Mouse (Mus musculus): ENCODE results near the gene Pex5l. TPM values are rescaled to one million over a fixed set of nuclear protein-coding genes. Genes with fewer than 3 reads are reported as not detected.

Gene Pex5l
- polyA plus RNA-seq, 2 experiments = 0.04 TPM; not detected in 1

- H3K9me3 ChIP-seq (ENCODE audit: control insufficient read depth, low read length) = no peaks in the 10 kb centered on the region
- H3K27ac ChIP-seq = no peak overlapping the region
- no peaks in the 10 kb centered on the region for H3K36me3 ChIP-seq (replicated peaks; ENCODE audit: control insufficient read depth, insufficient read depth, low read depth)
- DNase-seq (ENCODE audit: low read depth in 3 of 3, low spot score in 3 of 3) (no peak), ATAC-seq (ENCODE audit: insufficient read depth) (no peak)
- no peak overlapping the region for H3K9ac ChIP-seq (replicated peaks)
- WGBS (ENCODE audit: insufficient replicate concordance) = 49% methylated on average over 6 of the region's 6 CpGs
- TF ChIP-seq CTCF (IDR thresholded peaks at IDR 0.05; ENCODE audit: low read depth) = no peak
- TF ChIP-seq EP300 (IDR thresholded peaks at IDR 0.05; ENCODE audit: low read depth) = no peak
- no peaks in the 10 kb centered on the region for H3K27me3 ChIP-seq (ENCODE audit: control insufficient read depth, insufficient read depth, low read length)
- H3K4me2 ChIP-seq (ENCODE audit: low read depth) = no peak overlapping the region
- H3K4me1 ChIP-seq (replicated peaks; ENCODE audit: control insufficient read depth in 2 of 2, insufficient read depth in 2 of 2, low read length in 1 of 2) = no peaks in the 10 kb centered on the region
- no peak overlapping the region for H3K4me3 ChIP-seq (ENCODE audit: insufficient read depth in 1 of 2, low read depth in 2 of 2, low read length in 2 of 2)
These were observed 49.4 kb downstream of the Pex5l start for GRCm38 (mm10) chr3:33093646-33094045.

DNA sequence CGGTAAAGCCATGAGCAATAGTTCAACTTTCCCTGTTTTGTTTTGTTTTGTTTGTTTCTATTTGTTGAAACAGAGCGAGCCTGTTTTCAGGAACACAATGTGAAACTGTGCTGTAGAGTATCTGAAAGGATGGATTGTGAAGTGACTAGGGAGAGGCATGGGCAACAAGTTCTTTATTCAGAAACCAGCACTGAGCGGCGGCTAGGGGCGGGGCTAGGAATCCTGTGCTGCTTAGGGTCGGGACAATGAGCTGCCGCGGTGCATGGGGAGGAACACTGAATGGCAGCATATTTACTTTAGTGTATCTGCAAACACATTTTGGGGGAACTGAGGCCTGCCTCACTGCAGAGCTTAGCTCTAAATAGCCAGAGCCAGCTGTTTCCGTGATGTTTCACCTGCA, 53.0 kb downstream of the Pex5l start:
- Histone ChIP-seq H3K9ac (replicated peaks) (no peak overlapping the region), H3K9me3 (ENCODE audit: control insufficient read depth, low read length) (no peaks in the 10 kb centered on the region), H3K27ac (no peak overlapping the region), H3K4me3 (ENCODE audit: insufficient read depth in 1 of 2, low read depth in 2 of 2, low read length in 2 of 2) (no peak overlapping the region), H3K27me3 (ENCODE audit: control insufficient read depth, insufficient read depth, low read length) (no peaks in the 10 kb centered on the region), H3K4me2 (ENCODE audit: low read depth) (no peak overlapping the region), H3K4me1 (replicated peaks; ENCODE audit: control insufficient read depth in 2 of 2, insufficient read depth in 2 of 2, low read length in 1 of 2) (no peaks in the 10 kb centered on the region), H3K36me3 (replicated peaks; ENCODE audit: control insufficient read depth, insufficient read depth, low read depth) (no peaks in the 10 kb centered on the region)
- 39% methylated on average over 9 of the region's 9 CpGs for WGBS (ENCODE audit: insufficient replicate concordance)
- no peak for TF ChIP-seq EP300 (IDR thresholded peaks at IDR 0.05; ENCODE audit: low read depth)
- no peak for TF ChIP-seq CTCF (IDR thresholded peaks at IDR 0.05; ENCODE audit: low read depth)
- ATAC-seq (ENCODE audit: insufficient read depth) (no peak), DNase-seq (ENCODE audit: low read depth in 3 of 3, low spot score in 3 of 3) (no peak)

DNA sequence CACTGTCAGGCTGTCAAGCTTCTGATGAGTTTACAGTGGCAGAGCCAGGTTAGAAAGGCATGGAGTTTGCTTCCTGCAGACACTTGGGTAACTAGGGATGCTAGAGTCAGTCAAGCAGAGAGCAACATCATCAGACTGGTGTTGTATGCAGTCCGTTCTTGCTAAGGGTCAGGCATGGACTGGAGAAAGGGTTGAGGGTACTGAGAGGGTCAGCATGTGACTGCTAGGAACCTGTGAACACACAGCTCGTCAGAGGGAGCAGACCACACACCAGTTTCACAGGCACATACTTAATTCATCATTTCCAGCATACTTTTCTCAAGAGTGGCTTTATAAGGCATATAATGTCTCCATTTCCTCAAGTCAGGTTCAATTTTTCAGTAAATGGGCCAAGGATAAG, 53.6 kb downstream of the Pex5l start:
- Histone ChIP-seq H3K9me3 (ENCODE audit: control insufficient read depth, low read length) (no peaks in the 10 kb centered on the region), H3K4me2 (ENCODE audit: low read depth) (no peak overlapping the region), H3K27me3 (ENCODE audit: control insufficient read depth, insufficient read depth, low read length) (no peaks in the 10 kb centered on the region), H3K27ac (no peak overlapping the region), H3K9ac (replicated peaks) (no peak overlapping the region), H3K4me3 (ENCODE audit: insufficient read depth in 1 of 2, low read depth in 2 of 2, low read length in 2 of 2) (no peak overlapping the region), H3K4me1 (replicated peaks; ENCODE audit: control insufficient read depth in 2 of 2, insufficient read depth in 2 of 2, low read length in 1 of 2) (no peaks in the 10 kb centered on the region), H3K36me3 (replicated peaks; ENCODE audit: control insufficient read depth, insufficient read depth, low read depth) (no peaks in the 10 kb centered on the region)
- 37% methylated on average over 2 of the region's 2 CpGs for WGBS (ENCODE audit: insufficient replicate concordance)
- DNase-seq (ENCODE audit: low read depth in 3 of 3, low spot score in 3 of 3) (no peak), ATAC-seq (ENCODE audit: insufficient read depth) (no peak)
- TF ChIP-seq CTCF (IDR thresholded peaks at IDR 0.05; ENCODE audit: low read depth) (no peak), EP300 (IDR thresholded peaks at IDR 0.05; ENCODE audit: low read depth) (no peak)

DNA sequence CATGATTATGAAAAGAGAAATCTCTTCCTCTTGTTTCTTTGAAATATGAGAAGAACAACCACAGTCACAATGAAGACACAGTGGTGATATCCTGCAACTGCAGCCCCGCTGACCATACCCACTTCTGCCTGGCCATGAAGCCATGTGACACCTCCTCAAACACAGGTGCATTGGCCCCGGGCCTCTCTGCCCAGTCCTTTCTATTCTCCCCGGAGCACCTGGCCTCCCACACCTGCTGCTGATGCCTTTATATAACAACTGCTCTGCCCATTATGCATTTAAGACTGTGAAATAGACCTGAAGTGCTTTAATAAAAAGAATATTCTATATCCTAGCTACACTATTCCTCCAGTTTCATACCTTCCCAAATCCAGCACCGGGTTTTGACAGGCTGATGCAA, 54.8 kb downstream of the Pex5l start:
- ATAC-seq (ENCODE audit: insufficient read depth) (no peak), DNase-seq (ENCODE audit: low read depth in 3 of 3, low spot score in 3 of 3) (no peak)
- H3K36me3 ChIP-seq (replicated peaks; ENCODE audit: control insufficient read depth, insufficient read depth, low read depth) = no peaks in the 10 kb centered on the region
- H3K9ac ChIP-seq (replicated peaks) = no peak overlapping the region
- H3K4me1 ChIP-seq (replicated peaks; ENCODE audit: control insufficient read depth in 2 of 2, insufficient read depth in 2 of 2, low read length in 1 of 2) = no peaks in the 10 kb centered on the region
- no peak overlapping the region for H3K4me3 ChIP-seq (ENCODE audit: insufficient read depth in 1 of 2, low read depth in 2 of 2, low read length in 2 of 2)
- TF ChIP-seq EP300 (IDR thresholded peaks at IDR 0.05; ENCODE audit: low read depth) (no peak), CTCF (IDR thresholded peaks at IDR 0.05; ENCODE audit: low read depth) (no peak)
- no peaks in the 10 kb centered on the region for H3K27me3 ChIP-seq (ENCODE audit: control insufficient read depth, insufficient read depth, low read length)
- WGBS (ENCODE audit: insufficient replicate concordance) = 48% methylated on average over 4 of the region's 4 CpGs
- no peak overlapping the region for H3K27ac ChIP-seq
- H3K4me2 ChIP-seq (ENCODE audit: low read depth) = no peak overlapping the region
- no peaks in the 10 kb centered on the region for H3K9me3 ChIP-seq (ENCODE audit: control insufficient read depth, low read length)

DNA sequence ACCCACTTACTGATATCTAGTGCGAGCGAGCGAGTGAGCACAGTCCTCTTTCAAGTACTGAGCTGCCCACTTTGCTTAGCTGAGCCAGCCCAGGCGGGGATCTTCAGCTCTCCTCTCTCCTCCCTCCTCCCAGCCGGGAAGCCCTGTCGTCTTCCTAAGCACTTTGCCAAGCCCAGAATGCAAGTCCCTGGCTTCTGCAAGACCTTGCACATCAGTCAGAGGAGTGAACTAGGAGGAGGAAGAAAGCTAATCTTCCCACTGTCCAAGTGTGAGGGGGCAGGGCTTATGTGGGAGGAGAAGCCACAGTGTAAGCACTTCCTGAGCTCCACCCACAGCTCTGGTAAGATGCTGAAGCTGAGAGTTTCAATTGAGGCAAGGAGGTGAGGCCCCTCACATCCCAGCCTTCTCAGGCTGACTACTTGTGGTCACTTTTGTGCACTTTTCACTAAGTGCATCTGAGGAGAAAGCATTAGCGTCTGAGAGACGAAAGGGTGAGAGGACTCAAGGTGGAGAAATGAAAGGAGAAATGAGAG, 60.2 kb downstream of the Pex5l start:
- Histone ChIP-seq H3K4me2 (ENCODE audit: low read depth) (no peak overlapping the region), H3K9me3 (ENCODE audit: control insufficient read depth, low read length) (no peaks in the 10 kb centered on the region), H3K27ac (no peak overlapping the region), H3K4me1 (replicated peaks; ENCODE audit: control insufficient read depth in 2 of 2, insufficient read depth in 2 of 2, low read length in 1 of 2) (no peaks in the 10 kb centered on the region), H3K27me3 (ENCODE audit: control insufficient read depth, insufficient read depth, low read length) (no peaks in the 10 kb centered on the region), H3K4me3 (ENCODE audit: insufficient read depth in 1 of 2, low read depth in 2 of 2, low read length in 2 of 2) (no peak overlapping the region), H3K9ac (replicated peaks) (no peak overlapping the region), H3K36me3 (replicated peaks; ENCODE audit: control insufficient read depth, insufficient read depth, low read depth) (no peaks in the 10 kb centered on the region)
- DNase-seq (ENCODE audit: low read depth in 3 of 3, low spot score in 3 of 3) (no peak), ATAC-seq (ENCODE audit: insufficient read depth) (no peak)
- 22% methylated on average over 8 of the region's 8 CpGs for WGBS (ENCODE audit: insufficient replicate concordance)
- TF ChIP-seq EP300 (IDR thresholded peaks at IDR 0.05; ENCODE audit: low read depth) = no peak
- no peak for TF ChIP-seq CTCF (IDR thresholded peaks at IDR 0.05; ENCODE audit: low read depth)

All from liver, embryonic 14.5 days (tissue).